Mouse (Mus musculus) forebrain, embryonic 16.5 days (tissue): ENCODE results near the gene Rab11fip4. TPM values are rescaled to one million over a fixed set of nuclear protein-coding genes. Genes with fewer than 3 reads are reported as not detected.

Experiments
- ATAC-seq: fragments of 200-750 bp; cut with Nextera tagmentation; 2 replicates; pipeline ENCODE4 v1.8.0; 2017; ENCODE audit warnings: mild to moderate bottlenecking, moderate library complexity
- H3K27ac ChIP-seq: fragments of 300-500 bp; sonication (generic); 2 replicates; pipeline ENCODE4 v1.5.1; 2014; ENCODE audit warnings: low read length, control low read depth
- H3K27me3 ChIP-seq: fragments of 300-500 bp; sonication (generic); replicated peaks from 2 replicates; pipeline ENCODE4 v1.6.1; 2014; ENCODE audit warnings: low read length; ENCODE audit not compliant: control insufficient read depth, insufficient read depth
- H3K36me3 ChIP-seq: fragments of 300-500 bp; sonication (generic); 2 replicates; pipeline ENCODE4 v1.6.1; 2014; ENCODE audit not compliant: control insufficient read depth, insufficient read depth
- H3K4me1 ChIP-seq: fragments of 300-500 bp; sonication (generic); replicated peaks from 2 replicates; pipeline ENCODE4 v1.6.1; 2014; ENCODE audit warnings: low read length; ENCODE audit not compliant: control insufficient read depth, insufficient read depth
- H3K4me2 ChIP-seq: fragments of 300-500 bp; sonication (generic); 2 replicates; pipeline ENCODE4 v1.6.1; 2014; ENCODE audit warnings: mild to moderate bottlenecking, low read length, control low read depth
- H3K4me3 ChIP-seq: fragments of 300-500 bp; sonication (generic); replicated peaks from 2 replicates; pipeline ENCODE4 v1.5.1; 2014; ENCODE audit warnings: mild to moderate bottlenecking, low read length, control low read depth
- H3K9ac ChIP-seq: fragments of 300-500 bp; sonication (generic); replicated peaks from 2 replicates; pipeline ENCODE4 v1.6.1; 2014; ENCODE audit warnings: low read depth, low read length, control low read depth
- H3K9me3 ChIP-seq: fragments of 300-500 bp; sonication (generic); 2 replicates; pipeline ENCODE4 v1.6.1; 2016; ENCODE audit warnings: low read length; ENCODE audit not compliant: control insufficient read depth
- WGBS: fragments of 180-500 bp; shearing (Covaris S2); extraction: QIAGEN DNeasy Blood & Tissue Kit; methylation state at CpG from one replicate; pipeline ENCODE4 v1.1.7; 2014; 5-methylcytosine and 5-hydroxymethylcytosine counted together
- polyA plus RNA-seq: library from polyadenylated mRNA; unstranded; fragments of >200 nt; fragmentation: Nextera tagmentation; extraction: Ambion mirVana; gene quantifications from 2 replicates; pipeline ENCODE4 v1.2.1, GENCODE M21; 2015

The Rab11fip4 gene
- polyA plus RNA-seq, 1 experiment from 2014 or later = 31.6 TPM

DNA sequence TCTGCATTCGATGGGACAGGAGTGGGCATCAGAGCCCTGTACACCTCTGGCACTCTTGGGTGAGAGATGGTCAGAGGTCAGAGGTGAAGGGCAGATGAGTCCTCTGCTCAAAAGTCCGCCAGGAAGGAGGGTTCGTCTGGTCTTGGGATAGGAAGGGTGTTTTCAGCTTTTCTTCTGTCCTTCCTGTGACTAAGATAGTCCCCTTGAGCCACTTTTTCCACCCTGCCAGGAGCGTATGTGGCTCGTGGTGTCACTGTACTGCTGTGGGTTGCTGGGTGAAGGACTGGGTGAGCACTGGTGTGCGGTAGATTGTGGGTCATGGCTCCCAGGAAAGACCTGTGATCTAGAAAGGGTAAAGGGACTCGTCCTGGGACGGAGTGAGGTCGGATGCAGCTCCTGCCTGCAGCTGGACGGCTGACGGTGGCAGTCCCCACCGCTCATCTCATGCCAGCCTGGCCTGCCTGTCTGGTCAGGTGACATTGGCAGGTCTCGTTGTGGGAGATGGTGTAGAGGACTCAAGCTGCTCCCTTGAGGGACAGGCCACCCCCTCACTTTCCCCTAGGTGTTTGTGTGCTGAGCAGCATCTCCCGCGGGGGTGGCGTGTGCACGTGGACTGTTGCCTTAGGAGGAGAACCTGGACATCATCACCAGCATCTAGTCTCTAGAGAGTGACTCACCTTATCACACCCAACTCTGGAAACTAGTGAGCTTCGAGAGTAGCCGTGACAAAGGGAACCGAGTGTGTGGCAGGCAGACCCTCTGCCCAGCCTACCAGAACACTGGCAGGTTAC is 87.5 kb downstream of the Rab11fip4 start:
- no peak overlapping the region for H3K27ac ChIP-seq
- no peaks in the 10 kb centered on the region for H3K27me3 ChIP-seq
- no peak overlapping the region for H3K4me3 ChIP-seq
- H3K36me3 ChIP-seq = no peaks in the 10 kb centered on the region
- peaks cover 4% of the 10 kb centered on the region for H3K4me1 ChIP-seq
- H3K9me3 ChIP-seq = no peaks in the 10 kb centered on the region
- ATAC-seq = no peak
- H3K9ac ChIP-seq = no peak overlapping the region
- no peak overlapping the region for H3K4me2 ChIP-seq
- WGBS = 89% methylated on average over 20 of the region's 20 CpGs

DNA sequence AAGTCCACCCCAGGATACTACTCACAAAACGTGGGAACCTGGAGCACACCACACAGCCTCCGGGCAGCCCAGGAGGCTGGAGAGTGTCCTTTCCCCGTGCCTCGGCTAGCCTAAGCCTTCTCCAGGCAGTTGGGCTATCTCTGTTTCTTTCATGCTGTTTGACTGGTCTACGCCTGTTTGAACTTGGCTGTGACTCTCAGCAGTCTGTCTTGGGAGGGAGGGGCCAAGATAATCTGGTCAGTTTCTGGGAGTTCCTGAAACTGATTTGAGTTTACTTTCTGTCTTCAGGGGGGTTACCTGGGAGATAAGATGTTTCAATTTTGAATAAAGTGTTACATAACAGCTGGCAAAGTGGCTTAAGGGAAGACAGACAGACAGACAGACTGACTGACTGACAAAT is 88.9 kb downstream of the Rab11fip4 start:
- no peak for ATAC-seq
- Histone ChIP-seq H3K9me3 (no peaks in the 10 kb centered on the region), H3K4me2 (no peak overlapping the region), H3K4me3 (no peak overlapping the region), H3K27ac (no peak overlapping the region), H3K36me3 (peaks cover 2% of the 10 kb centered on the region; the same call in 1 of the 2 replicates), H3K4me1 (peaks cover 4% of the 10 kb centered on the region), H3K9ac (no peak overlapping the region), H3K27me3 (no peaks in the 10 kb centered on the region)
- WGBS = 87% methylated on average over 5 of the region's 5 CpGs

DNA sequence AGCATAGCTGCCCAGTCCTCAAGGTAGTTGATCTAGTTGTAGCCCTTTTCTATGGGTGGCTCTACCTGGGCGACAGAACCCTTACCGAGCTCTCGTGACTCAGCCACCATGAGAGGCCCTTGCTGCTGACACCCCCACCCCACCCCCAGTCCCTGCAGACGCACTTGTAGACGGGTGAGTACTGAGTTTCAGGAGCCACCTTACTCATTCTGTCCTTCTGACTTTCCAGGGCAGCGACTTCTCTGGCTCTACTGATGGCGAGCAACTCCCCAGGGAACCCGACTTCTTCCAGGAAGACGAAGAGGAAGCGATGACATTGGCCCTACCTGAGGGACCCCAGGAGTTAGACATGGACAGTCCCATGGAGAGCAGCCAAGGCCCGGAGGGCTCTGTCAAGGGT is 89.5 kb downstream of the Rab11fip4 start:
- WGBS = 94% methylated on average over 11 of the region's 11 CpGs
- H3K4me3 ChIP-seq = no peak overlapping the region
- no peak for ATAC-seq

DNA sequence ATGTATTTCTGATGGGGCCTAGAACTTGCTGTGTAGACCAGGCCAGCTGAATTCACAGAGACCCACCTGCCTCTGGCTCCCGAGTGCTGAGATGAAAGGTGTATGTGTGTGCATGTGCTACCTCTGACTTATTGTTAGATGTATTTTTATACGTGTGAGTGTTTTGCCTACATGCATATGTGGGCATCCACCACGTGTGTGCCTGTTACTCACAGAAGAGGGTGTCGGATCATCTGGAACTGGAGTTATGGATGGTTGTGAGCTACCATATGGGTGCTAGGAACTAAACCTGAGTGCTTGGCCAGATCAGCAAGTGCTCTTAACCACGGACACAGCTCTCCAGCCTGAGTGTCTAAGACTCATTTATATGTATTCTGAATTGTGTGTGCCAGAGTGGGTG is 90.2 kb downstream of the Rab11fip4 start:
- H3K4me2 ChIP-seq = no peak overlapping the region
- H3K27me3 ChIP-seq = no peaks in the 10 kb centered on the region
- peaks cover under 1% of the 10 kb centered on the region; the same call in 1 of the 2 replicates for H3K4me1 ChIP-seq
- no peak overlapping the region for H3K9ac ChIP-seq
- peaks cover 2% of the 10 kb centered on the region; the same call in 1 of the 2 replicates for H3K36me3 ChIP-seq
- H3K9me3 ChIP-seq = no peaks in the 10 kb centered on the region
- H3K4me3 ChIP-seq = no peak overlapping the region
- WGBS = 84% methylated on average over 5 of the region's 5 CpGs
- H3K27ac ChIP-seq = no peak overlapping the region
- no peak for ATAC-seq

More for the DNA sequence above, 89.5 kb downstream of the Rab11fip4 start:
- Histone ChIP-seq H3K27me3 (no peaks in the 10 kb centered on the region), H3K36me3 (peaks cover 2% of the 10 kb centered on the region; the same call in 1 of the 2 replicates), H3K9me3 (no peaks in the 10 kb centered on the region), H3K4me2 (no peak overlapping the region), H3K27ac (no peak overlapping the region), H3K9ac (no peak overlapping the region), H3K4me1 (peaks cover 4% of the 10 kb centered on the region)

DNA sequence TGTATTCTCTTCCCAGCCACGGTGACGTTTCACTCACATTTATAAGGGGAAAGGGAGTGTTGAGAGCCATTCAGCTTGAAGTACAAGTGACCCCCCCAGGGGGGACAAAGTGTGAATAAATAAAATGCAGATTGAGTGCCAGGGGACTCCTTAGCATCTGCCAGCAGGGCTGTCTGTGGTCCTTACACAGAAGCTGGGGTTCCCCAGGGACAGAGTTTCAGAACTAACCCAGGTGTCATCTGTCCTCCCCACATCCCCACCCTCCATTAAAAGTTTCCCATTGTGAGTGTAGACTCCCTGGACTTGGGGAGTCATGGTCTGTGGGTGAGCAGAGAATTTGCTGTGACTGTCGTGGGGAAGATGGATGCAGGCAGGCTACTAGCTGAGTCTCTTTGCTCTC is 90.8 kb downstream of the Rab11fip4 start:
- H3K36me3 ChIP-seq = peaks cover 2% of the 10 kb centered on the region; the same call in 1 of the 2 replicates
- H3K4me1 ChIP-seq = no peaks in the 10 kb centered on the region
- no peaks in the 10 kb centered on the region for H3K27me3 ChIP-seq
- ATAC-seq = no peak
- WGBS = 56% methylated on average over 3 of the region's 3 CpGs
- H3K4me2 ChIP-seq = no peak overlapping the region
- no peak overlapping the region for H3K4me3 ChIP-seq
- H3K27ac ChIP-seq = no peak overlapping the region
- H3K9ac ChIP-seq = no peak overlapping the region
- H3K9me3 ChIP-seq = no peaks in the 10 kb centered on the region

DNA sequence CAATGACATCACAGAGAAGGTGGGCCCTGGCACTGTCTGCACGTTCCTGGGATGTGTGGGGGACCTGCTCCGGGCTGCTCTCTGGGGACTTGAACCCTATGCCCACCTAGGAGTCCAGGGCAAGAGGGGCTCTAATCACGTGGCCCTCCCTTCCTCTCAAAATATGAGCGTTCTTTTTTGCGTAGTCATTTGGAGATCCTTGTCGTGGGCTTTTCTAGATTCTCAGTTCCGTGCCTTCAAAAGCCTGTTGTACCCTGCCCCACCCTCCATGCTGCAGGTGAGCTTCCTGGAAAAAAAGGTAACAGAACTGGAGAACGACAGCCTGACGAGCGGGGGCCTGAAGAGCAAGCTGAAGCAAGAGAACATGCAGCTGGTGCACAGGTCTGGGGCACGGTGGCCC is 94.1 kb downstream of the Rab11fip4 start:
- no peaks in the 10 kb centered on the region for H3K27me3 ChIP-seq
- no peak overlapping the region for H3K27ac ChIP-seq
- no peak overlapping the region for H3K9ac ChIP-seq
- no peak overlapping the region for H3K4me3 ChIP-seq
- no peak for ATAC-seq
- H3K4me2 ChIP-seq = no peak overlapping the region
- no peaks in the 10 kb centered on the region for H3K4me1 ChIP-seq
- no peaks in the 10 kb centered on the region for H3K9me3 ChIP-seq
- peaks cover 4% of the 10 kb centered on the region; the same call in 1 of the 2 replicates for H3K36me3 ChIP-seq
- 88% methylated on average over 11 of the region's 11 CpGs for WGBS

DNA sequence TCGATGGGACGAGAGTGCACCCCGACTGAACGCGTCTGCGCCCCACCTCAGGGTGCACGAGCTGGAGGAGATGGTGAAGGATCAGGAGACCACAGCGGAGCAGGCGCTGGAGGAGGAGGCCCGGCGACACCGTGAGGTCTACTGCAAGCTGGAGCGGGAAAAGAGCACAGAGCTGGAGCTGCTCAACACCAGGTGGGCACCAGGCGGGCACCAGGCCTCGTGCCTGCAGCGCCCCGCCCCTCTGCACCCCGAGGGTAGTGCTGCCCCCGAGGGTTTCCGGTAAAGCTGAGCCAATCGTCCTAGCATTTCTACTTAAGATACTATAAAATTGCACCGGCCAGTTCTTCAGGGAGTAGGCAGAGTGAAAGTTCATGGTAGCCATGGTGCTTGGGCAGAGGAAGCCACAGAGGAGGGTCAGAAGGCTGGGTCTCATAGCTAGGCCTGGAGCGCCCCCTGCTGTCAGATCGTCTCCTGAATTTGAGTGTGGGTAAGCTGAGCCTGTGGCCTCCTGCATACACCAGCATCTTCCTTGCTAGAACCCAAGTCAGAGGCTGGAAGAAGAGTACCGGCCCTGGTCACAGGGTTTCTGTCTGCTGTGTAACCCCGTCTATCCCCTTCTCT is 95.6 kb downstream of the Rab11fip4 start:
- H3K27me3 ChIP-seq = no peaks in the 10 kb centered on the region
- H3K36me3 ChIP-seq = peaks cover 15% of the 10 kb centered on the region
- no peak overlapping the region for H3K4me3 ChIP-seq
- peak; percentile 87 for ATAC-seq
- H3K4me1 ChIP-seq = no peaks in the 10 kb centered on the region; the same call in 1 of the 2 replicates
- H3K9ac ChIP-seq = no peak overlapping the region
- H3K9me3 ChIP-seq = no peaks in the 10 kb centered on the region
- WGBS = 67% methylated on average over 26 of the region's 26 CpGs
- H3K27ac ChIP-seq = no peak overlapping the region
- H3K4me2 ChIP-seq = no peak overlapping the region

DNA sequence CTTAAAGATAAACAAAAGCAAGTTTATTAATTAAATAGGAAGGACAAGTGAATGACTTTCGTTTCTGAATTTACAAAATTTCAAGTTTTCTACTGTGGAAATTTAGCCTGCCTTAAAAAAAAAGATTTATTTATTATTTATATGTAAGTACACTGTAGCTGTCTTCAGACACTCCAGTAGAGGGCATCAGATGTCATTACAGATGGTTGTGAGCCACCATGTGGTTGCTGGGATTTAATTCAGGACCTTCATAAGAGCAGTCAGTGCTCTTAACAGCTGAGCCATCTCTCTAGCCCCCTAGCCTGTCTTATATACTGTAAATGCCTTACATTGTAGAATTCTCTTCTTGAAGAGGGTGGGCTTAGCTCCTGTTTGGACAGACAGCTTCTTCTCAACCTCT is 98.9 kb downstream of the Rab11fip4 start:
- no peak overlapping the region for H3K9ac ChIP-seq
- H3K36me3 ChIP-seq = peaks cover 19% of the 10 kb centered on the region
- H3K4me2 ChIP-seq = no peak overlapping the region
- H3K9me3 ChIP-seq = no peaks in the 10 kb centered on the region
- H3K27ac ChIP-seq = no peak overlapping the region
- ATAC-seq = no peak
- no peaks in the 10 kb centered on the region; the same call in 1 of the 2 replicates for H3K4me1 ChIP-seq
- WGBS = 92% methylated on average over 1 of the region's 1 CpGs
- H3K27me3 ChIP-seq = no peaks in the 10 kb centered on the region
- H3K4me3 ChIP-seq = no peak overlapping the region

DNA sequence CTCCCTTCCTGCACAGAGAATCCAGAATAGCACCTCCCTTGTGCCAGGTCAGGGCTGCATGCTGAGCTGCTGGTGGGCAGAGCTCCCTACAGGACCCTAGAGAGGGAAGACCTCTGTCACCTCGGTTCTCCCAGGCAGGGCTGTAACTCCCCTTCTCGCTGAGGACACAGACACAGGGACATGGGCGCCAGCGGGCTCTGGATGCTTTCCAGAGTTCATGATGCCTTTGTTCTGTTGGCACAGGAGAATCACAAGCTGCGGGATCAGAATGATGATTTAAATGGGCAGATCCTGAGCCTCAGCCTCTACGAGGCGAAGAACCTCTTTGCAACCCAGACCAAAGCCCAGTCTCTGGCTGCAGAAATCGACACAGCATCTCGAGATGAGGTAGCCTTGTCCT is 100.5 kb downstream of the Rab11fip4 start:
- ATAC-seq = no peak
- Histone ChIP-seq H3K4me3 (no peak overlapping the region), H3K9ac (no peak overlapping the region), H3K27me3 (no peaks in the 10 kb centered on the region), H3K4me2 (no peak overlapping the region), H3K36me3 (peaks cover 19% of the 10 kb centered on the region), H3K4me1 (peaks cover 3% of the 10 kb centered on the region; the same call in 1 of the 2 replicates), H3K9me3 (no peaks in the 10 kb centered on the region), H3K27ac (no peak overlapping the region)
- 63% methylated on average over 9 of the region's 9 CpGs for WGBS
